Mouse (Mus musculus) erythroblast, embryonic 14.5 days (primary cell): Measurements from ENCODE around the gene Mov10.
"Not testable (repeated sequence)": the region's sequence is repeated elsewhere in the genome, so short reads cannot be mapped to it uniquely, and the experiment has no call there.

Experiments
- GATA1 ChIP-seq: IDR thresholded peaks from 2 replicates; pipeline ENCODE4 v1.6.1; 2012; ENCODE audit warnings: low read length, inconsistent platforms, mixed read lengths
- TAL1 ChIP-seq: IDR thresholded peaks from 3 replicates; pipeline ENCODE4 v1.6.1; 2012; ENCODE audit warnings: low read length, inconsistent platforms, mixed read lengths

DNA sequence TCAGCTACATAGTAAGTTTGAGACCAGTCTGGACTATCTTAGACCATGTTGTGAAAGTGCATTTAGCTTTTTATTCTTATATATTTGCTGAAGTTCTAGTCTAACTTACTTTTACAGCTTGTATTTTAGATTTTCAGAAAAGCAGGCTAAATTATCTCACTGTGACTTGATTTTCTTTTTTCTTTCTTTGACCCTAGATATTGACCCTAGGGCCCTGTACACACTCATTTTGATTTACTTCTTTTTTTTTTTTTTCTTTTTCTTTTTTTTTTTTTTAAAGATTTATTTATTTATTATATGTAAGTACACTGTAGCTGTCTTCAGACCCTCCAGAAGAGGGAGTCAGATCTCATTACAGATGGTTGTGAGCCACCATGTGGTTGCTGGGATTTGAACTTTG lies 48.3 kb upstream of the Mov10 start:
- not testable (repeated sequence) for TF ChIP-seq GATA1, TAL1
